Mouse (Mus musculus): ENCODE measurements around the gene Rpl3.

Gene Rpl3

DNA sequence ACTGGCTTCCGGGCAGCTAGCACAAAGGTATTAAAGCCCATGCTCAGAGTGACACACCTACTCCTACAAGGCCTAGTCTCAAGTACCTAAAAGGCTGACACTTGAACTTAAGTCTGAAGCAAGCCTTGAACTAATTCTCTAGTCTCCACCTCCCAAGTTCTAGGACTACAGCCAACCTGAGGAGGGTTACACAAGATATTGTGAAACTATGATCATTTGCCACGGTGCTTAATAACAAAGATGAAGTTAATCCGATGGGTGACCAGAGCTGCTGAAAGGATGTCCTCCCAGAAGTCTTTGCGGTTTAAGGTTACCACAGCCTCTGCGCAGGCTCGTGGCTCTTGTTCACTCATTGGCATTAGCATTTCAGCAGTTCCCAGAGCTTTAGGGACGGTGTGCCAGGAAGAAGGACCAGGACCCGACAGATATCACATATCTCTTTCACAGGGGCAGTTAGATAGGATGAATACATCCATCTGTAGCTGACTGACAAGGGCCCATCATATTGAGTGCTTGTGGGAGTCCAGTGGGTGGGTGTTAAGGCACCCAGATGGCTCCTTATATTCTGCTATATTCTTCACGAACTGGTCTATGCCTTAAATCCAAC lies 4.2 kb downstream of the Rpl3 start:
- DNase-seq (ENCODE audit: low spot score) = no peak

DNA sequence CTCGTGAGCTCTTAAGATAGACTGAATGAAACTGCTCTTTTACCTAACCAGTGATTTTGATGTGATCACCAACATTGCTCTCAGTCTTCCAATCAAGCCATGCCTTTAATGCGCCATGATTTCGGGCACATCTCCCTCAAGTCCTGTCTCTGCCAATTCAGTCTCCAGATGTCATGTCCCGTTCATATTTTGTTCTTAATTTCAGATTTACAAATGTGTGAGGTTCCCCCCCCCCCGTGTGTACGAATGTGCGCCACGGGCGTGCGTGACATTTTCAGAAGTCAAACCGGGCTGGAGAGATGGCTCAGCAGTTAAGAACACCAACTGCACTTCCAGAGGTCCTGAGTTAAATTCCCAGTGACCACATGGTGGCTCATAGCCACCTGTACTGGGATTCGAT lies 7.9 kb downstream of the Rpl3 start:
- DNase-seq (ENCODE audit: low spot score) = no peak

DNA sequence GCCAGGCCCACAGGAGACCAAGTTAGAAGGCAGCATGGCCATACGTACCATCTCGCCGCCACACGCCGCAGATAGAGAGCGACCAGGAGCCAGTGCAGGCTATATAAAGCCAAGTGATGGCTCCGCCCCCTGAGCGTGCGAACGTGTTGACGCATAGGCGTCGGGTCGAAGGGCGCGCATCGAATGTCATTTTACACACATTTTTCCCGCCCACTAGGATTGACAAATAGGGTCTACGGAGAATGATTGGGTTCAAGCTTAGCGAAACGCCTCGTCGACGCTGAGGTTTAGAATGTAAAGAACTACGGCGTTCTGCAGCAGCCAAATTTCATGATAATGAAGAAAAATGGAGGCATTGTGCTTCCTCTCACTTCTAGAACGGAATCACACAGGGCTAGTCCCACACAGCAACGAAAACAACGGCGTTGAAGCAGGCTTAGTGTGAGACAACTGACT lies 8.4 kb downstream of the Rpl3 start:
- DNase-seq (ENCODE audit: low spot score) = peak; percentile 99

DNA sequence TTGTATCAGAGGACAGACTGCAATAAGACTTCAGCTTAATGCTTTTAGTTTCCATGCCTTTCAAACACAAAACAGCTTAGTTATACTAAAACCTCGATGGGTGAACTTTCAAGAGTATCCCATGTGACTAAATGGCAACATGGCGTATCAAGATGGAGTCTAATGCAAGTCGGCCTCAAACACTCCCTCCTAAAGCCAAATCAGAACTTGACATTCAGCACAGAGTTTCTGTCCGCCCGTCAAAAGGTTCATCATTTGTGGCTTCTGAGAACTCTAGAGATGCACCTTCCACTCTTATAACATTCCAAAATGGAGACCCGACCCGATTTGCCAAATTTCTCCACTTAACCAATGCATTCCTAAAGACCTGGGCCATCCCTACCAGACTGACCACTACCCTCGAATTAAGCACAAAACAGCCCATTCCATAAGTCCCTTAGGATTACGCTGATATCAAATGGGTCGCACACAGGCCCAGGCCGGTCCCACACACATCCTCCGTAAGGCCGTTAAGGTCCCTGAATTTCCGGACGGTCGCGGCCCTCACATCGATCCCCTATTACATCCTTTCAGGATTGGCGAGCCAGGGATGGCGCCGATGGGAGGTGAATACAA lies 8.9 kb downstream of the Rpl3 start:
- DNase-seq (ENCODE audit: low spot score) = no peak

DNA sequence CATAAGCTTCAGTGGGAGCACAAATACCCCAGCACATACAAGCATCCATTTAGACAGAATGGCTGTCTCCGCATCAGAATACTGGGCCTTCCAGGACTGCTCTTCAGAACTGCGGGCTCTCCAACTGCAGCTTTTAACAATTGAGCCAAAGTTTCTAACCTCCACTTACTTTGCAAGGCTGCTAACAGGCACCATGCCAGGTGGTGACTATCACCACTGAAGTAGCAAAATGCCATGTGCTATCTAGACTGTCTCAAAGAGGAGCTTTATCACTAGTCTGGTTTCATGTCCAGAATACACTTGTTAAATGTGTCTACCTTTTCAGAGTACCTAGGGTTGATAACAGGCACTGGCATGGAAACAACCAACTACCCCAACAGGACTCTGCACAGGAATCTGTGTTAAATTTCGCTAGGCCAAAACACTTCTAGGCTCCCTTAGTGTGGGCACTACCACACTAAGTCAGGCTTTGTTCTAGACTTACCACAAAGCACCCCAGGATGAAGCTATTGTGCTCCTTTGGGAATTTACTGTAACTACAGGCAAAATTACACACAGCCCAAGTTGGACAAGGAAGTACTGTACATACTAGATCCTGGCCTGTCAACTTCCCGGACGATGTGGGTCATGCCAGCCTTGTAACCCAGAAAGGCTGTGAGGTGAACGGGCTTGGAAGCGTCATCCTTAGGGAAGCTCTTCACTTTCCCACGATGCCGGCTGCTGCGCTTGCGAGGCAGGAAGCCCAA lies 9.7 kb downstream of the Rpl3 start:
- DNase-seq (ENCODE audit: low spot score) = no peak

DNA sequence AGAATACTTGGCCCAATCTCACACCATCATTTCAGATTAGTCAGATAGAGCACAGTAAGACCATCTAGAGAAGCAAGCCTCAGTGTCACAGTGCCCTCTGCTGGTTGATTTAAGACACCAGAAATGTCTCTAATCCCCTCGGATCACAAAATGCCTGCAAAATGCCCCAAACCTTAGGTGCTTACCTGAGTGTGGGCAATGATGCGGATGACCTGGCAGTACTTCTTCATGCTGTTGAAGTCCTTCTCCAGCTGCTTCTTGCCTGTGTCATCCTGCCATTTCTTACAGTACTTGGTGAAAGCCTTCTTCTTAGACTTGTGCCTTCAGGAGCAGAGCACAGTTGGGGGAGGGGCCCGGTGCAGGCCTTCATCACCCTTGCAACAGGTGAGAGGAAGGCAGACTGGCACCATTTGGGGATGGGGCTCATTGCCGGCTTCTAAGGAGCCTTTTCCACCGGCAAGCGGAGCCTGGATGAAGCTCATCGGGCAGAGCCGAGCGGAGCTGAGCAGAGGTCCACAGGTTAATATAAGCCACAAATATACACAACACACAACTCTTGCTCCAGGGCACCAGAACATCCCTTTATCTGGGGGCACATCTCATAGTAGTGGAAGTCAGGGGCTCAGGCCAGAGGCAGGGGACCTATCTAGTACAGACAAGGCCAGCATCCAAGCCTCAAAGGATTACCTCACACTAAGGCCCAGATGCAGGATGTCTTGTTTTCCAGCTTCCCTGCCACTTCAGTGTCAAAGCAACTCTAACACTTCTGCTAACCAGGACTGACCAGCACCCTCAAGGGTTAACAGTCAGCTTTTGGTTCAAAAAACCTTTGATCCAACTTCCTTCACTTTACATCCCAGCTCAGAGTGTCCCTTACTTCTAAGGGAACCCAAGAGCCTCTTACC lies 10.7 kb downstream of the Rpl3 start:
- DNase-seq (ENCODE audit: low spot score) = no peak

DNA sequence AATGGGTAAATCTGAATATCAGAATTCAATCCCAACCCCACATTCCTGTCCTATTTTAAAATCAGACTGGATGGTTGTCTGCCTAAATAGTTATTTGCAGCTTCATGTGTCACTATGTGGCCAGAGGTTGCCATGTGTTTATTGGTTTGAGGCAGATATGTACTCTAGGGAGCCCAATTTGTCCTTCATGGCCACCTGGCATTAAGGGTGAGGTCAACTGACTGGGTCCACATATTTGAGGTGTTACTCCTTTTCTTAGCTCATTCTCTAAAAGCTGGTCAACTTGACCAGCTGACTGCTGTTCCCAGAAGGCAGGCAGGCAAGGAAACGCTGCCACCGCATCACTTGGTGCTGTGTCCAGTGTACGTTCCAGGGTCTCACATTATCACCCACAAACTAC lies 11.7 kb downstream of the Rpl3 start:
- DNase-seq (ENCODE audit: low spot score) = no peak

DNA sequence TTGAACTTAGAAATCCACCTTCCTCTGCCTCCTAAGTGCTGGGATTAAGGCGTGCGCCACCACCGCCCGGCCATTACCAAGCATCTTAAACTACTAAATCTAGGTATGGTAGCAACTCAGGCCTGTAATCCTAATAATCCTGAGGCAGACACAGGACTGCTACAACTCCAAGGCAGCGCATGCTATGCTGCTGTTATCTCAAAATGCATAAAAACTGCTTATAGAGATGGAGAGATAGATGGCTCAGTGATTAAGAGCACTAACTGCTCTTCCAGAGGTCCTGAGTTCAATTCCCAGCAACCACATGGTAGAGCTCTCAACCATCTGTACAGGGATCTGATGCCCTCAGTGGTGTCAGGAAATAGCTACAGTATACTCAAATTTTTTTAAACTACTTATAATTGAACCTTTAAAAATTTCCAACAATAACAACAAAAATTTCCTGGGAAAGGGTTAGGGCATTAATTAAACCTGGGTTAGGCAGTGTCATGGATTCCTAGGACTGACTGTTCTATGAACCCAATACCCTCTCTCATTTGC lies 12.5 kb downstream of the Rpl3 start:
- no peak for DNase-seq (ENCODE audit: low spot score)

DNA sequence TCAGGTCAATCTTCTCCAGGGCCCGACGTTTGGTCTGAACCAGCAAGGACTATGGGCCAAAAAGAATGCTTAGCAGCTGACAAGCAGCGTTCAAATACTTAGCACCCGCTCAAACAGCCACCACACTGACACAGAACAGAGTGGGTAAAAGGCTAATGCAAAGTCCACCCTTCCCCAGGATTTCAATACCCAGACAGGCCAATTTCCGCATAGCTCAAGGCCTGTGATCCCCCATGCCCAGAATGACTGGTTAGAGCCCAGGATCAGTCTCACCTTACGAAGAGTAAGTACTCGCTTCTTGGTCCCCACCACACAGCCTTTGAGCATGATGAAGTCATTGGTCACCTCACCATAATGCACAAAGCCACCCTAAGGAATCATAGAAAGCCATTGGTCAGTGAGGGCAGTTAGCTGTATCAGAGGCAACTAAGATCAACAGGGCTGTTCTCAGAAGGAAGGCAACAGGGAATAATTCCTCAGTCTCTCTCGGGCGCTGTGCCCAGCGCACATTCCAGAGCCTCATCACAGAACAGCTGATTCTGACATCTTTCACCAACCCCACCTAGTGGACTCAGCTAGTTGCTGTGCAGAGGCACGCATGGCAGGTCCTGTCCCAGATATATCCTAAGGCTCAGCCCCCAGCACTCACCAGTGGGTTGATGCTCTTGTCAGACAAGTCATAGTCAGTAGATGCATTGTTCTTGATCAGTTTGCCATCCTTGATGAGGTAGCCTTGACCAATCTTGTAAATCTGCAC lies 13.4 kb downstream of the Rpl3 start:
- DNase-seq (ENCODE audit: low spot score) = no peak

DNA sequence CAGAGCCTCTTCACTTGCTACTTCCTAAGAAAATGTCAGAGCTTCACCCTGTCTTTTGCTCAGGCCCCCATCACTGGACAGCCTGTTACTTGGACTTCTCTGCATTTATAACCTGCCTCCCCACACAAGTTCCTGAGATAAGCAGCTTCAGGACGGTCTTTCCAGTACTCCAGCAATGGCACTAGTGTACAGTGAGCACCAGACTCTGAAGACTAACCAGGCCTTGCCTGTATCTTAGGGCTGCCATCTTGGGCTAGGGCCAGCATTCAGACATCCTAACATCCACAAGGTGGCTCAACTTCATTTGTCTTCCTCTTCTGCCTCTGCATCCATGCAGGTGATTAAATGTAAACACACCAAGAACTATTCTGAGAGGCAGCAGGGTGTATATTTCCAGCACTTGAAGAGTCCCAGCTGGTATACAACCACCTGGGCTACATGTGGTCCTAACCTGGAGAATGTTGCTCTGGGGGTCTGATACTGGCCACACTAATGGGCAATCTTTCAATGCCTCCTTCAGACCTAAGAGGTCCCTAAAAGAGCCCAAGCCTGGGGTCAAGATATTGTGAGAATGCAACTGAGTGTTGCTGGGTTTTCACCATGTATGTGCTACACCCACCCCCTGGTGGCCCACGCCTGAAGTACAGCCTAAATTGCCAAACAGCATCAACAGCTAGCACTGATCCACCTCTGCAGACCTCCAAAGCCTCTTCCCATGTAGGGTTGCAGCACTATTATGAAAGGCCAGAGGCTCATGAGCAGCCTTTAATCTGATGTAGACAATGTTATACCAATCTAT lies 15.1 kb downstream of the Rpl3 start:
- DNase-seq (ENCODE audit: low spot score) = peak; percentile 76

DNA sequence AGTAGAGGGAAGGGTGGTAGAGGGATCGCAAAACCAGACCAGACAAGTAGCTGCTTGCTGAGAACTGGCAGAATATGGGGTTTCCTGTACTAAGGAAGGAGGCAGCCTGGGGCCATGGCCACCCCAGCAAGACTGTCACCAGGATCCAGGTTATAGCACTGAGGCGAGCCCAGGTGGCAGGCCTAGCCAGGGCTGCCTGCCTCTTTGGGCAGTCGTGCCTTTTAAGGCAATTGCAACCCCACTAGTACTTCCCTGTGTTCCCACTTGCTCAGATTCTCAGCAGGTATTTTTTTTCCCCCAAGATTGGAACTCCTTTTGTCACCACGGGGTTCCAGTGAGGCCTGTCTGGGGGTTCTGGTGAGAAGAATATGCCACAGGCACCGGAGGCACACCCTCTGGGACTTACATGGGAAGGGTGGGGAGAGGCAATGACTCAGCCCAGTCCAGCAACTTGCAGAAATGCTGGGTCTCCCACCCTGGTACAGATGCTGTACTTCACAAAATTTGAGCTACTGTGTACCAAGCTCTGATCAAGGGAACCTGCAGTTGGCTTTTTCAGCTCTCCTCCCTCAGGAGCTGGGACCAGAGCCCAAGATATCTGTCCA lies 15.8 kb downstream of the Rpl3 start:
- DNase-seq (ENCODE audit: low spot score) = no peak

DNA sequence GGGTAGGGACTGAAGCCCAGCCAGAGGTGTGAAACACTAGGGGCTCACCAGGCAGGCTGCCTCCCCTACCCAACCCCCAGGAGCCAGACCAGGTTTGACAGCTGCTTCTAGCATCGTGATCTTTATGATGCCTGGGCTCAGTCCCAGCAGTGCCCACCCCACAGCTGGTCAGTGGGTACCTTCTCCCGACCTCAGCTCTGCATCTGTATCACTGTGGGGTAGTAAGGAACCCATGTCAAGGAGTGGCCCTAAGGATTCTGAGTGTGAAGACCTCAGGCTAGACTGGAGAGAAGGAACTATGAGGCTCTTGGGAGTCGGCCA lies 16.3 kb downstream of the Rpl3 start:
- DNase-seq (ENCODE audit: low spot score) = no peak

DNA sequence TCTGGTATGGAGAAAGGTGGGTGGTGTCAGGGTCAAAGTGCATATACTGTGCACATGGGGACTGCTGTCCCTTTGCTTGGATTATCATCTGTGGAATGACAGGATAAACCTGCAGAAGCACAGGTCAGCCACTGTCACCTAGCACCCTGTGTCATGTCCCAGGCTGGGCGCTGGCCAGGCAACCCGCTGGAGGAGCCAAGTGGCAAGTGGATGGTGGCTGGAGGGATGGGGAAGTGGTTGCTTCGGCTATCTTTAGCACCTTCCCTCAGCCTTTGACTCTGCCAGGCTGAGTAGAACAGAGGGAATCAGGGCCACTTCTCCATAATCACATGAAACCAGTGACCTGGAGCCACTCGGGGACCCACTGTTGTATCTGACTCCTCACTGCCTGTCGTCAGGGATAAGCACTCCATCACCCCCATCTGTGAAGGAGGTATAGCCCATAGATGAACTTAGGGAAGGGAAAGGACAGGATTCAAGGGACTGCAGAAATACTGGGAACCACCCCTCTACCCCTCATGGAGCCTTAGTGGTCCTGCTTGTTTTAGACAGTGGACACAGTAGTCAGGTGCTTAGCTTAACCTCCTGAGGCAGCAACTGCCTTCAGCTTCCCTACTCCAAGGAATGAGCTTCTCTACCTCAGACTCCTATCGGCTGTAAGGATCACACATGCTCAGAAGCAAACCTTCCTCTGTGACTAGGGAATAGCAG lies 16.9 kb downstream of the Rpl3 start:
- no peak for DNase-seq (ENCODE audit: low spot score)

DNA sequence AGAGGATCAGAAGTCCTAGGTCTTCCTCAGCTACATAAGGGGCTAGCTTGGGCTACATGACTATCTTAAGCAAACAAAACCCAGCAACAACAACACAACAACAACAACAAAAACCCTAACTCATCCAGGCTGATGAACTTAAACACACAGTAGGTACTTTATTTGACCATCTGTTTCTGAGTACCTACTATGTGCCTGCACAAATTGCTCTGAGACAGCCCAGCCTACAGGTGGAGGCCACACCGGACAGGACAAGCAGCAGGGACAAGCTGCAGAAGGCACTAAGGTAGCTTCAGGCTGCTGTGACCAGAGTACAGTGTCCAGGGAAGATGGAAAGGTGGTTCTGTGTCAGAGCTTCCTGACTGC lies 18.4 kb downstream of the Rpl3 start:
- no peak for DNase-seq (ENCODE audit: low spot score)

DNA sequence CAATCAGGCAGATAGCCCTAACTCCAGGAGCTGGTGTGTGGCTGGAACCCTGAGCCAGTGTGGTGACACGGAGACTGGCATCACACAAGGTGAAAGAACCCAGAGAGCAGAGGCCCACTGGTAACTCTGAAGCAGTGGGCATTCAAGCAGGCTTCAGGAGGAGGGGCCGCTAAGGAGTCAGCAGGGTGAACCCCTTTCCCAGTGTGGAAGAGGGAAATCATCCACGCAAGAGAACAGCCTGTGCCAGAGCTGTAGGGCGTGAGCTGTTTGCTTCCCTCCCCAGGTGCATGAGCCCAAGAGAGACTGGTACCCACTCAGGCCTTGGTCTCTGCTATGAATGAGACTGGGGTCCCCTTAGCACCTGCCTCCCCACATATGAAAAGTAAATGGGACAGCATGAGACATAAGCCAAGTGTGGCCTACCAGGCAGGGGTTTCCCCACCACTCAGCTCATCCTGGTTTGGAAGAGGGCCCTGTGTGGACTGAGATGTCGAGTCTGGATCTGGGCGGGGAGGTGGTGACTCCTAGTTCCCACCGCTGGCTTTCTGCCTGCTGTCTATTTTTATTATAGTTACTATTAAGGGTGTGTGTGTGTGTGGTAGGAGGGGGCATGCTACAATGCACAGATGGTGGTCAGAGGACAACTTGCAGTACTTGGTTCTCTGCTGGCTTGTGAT lies 19.0 kb downstream of the Rpl3 start:
- no peak for DNase-seq (ENCODE audit: low spot score)

DNA sequence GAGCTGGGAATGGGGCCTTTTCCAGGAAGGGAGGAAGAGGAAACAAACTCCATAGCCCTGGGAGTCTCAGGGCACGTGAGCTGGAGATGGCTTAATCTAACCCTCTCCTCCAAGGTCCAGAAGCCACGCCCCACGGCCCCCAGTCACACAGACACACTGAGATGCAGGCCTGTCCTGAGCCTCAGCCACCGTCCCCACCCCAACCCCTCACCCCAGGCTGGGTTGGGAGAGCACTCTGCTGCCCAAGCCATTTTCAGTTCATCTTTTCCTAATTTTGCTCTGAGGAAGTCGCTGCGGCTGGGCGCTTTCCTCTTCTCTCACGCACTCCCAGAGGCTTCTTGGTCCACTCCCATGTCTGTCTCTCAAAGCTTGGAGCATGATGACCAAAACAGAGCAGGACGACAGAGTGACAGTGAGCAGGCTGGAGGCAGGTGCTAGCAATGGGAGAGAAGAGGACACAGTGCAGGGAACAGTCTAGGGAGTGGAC lies 19.7 kb downstream of the Rpl3 start:
- no peak for DNase-seq (ENCODE audit: low spot score)

DNA sequence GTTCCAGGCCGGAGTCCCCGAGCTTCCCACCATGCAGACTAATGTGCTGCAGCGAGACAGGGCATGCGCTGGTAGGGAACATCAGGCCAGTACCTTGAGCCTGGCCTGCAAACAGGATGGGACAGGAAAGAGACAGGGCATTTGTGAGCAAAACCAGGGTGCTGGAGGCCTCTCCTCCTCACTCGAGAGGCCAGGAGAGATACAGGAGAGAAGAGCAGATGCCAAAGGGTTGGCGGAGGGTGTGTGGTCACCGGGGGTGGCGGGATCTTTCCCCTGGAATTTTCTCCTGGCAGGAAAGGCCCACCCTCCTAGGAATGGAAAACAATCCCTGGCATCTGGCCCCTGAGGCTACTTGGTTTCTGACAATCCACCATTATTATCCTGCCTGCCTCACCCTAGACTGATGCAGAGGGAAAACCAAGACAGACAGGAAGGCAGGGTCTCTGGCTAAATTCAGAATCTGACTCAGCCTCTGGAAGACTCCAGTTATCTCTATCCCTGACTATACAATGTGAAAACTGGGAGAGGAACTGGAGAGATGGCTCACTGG lies 21.5 kb downstream of the Rpl3 start:
- no peak for DNase-seq (ENCODE audit: low spot score)

DNA sequence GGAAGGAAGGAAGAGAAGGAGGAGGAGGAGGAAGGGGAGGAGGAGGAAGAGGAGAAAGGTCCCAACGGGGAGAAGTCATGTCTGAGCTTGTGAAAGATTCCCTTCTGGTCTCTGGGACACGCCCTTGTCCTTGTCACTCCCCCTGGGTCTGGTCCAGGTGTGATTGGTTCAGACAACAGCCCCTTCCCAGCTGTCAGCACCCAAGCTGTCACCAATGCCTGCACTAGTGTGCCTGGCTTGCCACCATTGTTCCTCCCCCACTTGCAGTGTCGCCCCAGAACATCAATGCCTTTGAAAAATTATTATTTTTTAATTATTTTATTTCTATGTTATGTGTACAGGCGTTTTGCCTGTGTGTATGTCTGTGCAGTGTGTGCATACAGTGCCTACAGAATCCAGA lies 22.5 kb downstream of the Rpl3 start:
- DNase-seq (ENCODE audit: low spot score) = no peak

DNA sequence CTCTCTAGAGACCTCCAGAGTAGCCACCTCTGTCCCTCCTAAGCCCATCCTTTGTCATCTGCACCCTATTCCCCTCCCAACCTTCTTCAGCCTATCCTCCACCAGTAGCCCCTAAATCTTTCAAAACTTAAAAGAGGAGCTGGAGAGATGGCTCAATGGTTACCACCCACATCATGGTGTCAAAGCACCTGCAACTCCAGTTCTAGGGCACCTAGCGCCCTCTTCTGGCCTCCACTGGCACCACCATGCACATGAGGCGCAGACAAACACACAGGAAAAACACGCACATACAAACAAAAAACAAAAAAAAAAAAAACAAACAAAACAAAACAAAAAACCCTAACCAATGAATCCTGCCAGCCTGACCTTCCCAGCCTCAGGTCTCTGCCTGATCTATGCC lies 25.1 kb downstream of the Rpl3 start:
- DNase-seq (ENCODE audit: low spot score) = no peak

All from urinary bladder, postnatal 14 days (tissue).